21 mouse cellular contexts compared by ENCODE assay signal in the genomic region with DNA sequence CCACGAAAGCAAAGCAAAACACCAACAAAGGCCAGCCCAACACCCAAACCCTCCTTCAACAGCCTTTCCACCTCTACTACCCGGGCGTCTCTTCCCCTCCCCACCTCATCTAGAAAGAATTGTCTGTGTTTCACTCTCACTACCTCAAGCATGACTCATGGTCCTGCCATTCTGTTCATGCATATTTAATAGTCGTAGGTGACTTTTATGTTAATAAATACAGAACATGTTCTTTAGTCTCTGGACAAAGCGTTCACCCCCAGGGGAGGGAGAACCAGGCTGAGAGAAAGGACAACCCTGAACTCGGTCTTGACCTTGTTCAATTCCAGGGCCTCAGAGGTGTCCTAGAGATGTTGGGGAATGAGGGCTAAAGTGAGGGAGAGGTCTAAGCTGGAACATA. TPM values are rescaled to one million over a fixed set of nuclear protein-coding genes. Genes with fewer than 3 reads are reported as not detected.
DNase-seq lines count a peak whose midpoint lies in the region; ATAC-seq and TF ChIP-seq lines count a peak whose summit lies in the region.
"Had no signal": no experiment of that assay in that cellular context is flagged by ENCODE, and none has a peak within 500 bp of the region (broad histone marks: within the 10 kb centered on the region; RNA-seq: fewer than 3 reads in every experiment).

No protein-coding gene starts in this region.

- H3K9me3 ChIP-seq in kidney, embryonic 15.5 days (replicated peaks): no peaks in the 10 kb centered on the region
- no peaks in the 10 kb centered on the region for H3K9me3 ChIP-seq in kidney, postnatal 0 days (replicated peaks; ENCODE audit: low read length)
- no peaks in the 10 kb centered on the region for H3K9me3 ChIP-seq in intestine, embryonic 16.5 days (ENCODE audit: control insufficient read depth, low read length)
- no peaks in the 10 kb centered on the region for H3K9me3 ChIP-seq in heart, embryonic 10.5 days
- H3K9me3 ChIP-seq: forebrain, embryonic 12.5 days; heart, embryonic 15.5 days; hindbrain, embryonic 15.5 days; intestine, embryonic 15.5 days; midbrain, embryonic 10.5 days; neural tube, embryonic 15.5 days had no signal

- no peak overlapping the region for H3K4me2 ChIP-seq in kidney, embryonic 15.5 days
- H3K4me2 ChIP-seq in kidney, postnatal 0 days (ENCODE audit: low read length): no peak overlapping the region
- no peak overlapping the region for H3K4me2 ChIP-seq in intestine, embryonic 16.5 days (ENCODE audit: low read depth, low read length)
- H3K4me2 ChIP-seq: forebrain, embryonic 12.5 days; heart, embryonic 15.5 days; hindbrain, embryonic 15.5 days; intestine, embryonic 15.5 days; neural tube, embryonic 15.5 days had no signal

- peaks cover 30% of the 10 kb centered on the region for H3K27me3 ChIP-seq in kidney, embryonic 15.5 days
- peaks cover 5% of the 10 kb centered on the region; the same call in 1 of the 2 replicates for H3K27me3 ChIP-seq in kidney, postnatal 0 days (ENCODE audit: insufficient read depth, low read length)
- peaks cover 7% of the 10 kb centered on the region; the same call in 1 of the 2 replicates for H3K27me3 ChIP-seq in intestine, embryonic 16.5 days (replicated peaks; ENCODE audit: control insufficient read depth, insufficient read depth, low read length)
- peaks cover 25% of the 10 kb centered on the region for H3K27me3 ChIP-seq in heart, embryonic 10.5 days (ENCODE audit: insufficient read depth, poor library complexity, severe bottlenecking)

- ATAC-seq in kidney, embryonic 15.5 days (replicated peaks; ENCODE audit: low FRiP score): no peak
- peak; percentile 47 for ATAC-seq in kidney, postnatal 0 days (replicated peaks; ENCODE audit: low FRiP score, low read depth)
- ATAC-seq in intestine, embryonic 16.5 days: no peak
- ATAC-seq: intestine, embryonic 15.5 days; lung, postnatal 0 days; midbrain, embryonic 16.5 days had no signal

- no peak overlapping the region for H3K27ac ChIP-seq in kidney, embryonic 15.5 days
- 0 out of 2 replicates have a peak overlapping the region, but pooled peaks have one; percentile 1 for H3K27ac ChIP-seq in kidney, postnatal 0 days
- H3K27ac ChIP-seq in intestine, embryonic 16.5 days (ENCODE audit: low read length): no peak overlapping the region
- no peak overlapping the region for H3K27ac ChIP-seq in heart, embryonic 10.5 days
- H3K27ac ChIP-seq: forebrain, embryonic 12.5 days; gastrocnemius, adult 2 months; heart, embryonic 15.5 days; hindbrain, embryonic 15.5 days; intestine, embryonic 15.5 days; layer of hippocampus, adult 2 months; macrophage; midbrain, embryonic 10.5 days; neural tube, embryonic 15.5 days had no signal

- H3K4me1 ChIP-seq in kidney, embryonic 15.5 days: peaks cover 8% of the 10 kb centered on the region
- peaks cover 4% of the 10 kb centered on the region; the same call in 1 of the 2 replicates for H3K4me1 ChIP-seq in kidney, postnatal 0 days (replicated peaks; ENCODE audit: insufficient read depth, low read length)
- H3K4me1 ChIP-seq in intestine, embryonic 16.5 days (ENCODE audit: control insufficient read depth, insufficient read depth, low read length): no peaks in the 10 kb centered on the region
- peaks cover 9% of the 10 kb centered on the region for H3K4me1 ChIP-seq in heart, embryonic 10.5 days
- H3K4me1 ChIP-seq: forebrain, embryonic 12.5 days had no signal

- H3K9ac ChIP-seq in kidney, embryonic 15.5 days: no peak overlapping the region
- no peak overlapping the region for H3K9ac ChIP-seq in kidney, postnatal 0 days (ENCODE audit: low read depth, low read length)
- H3K9ac ChIP-seq in intestine, embryonic 16.5 days (ENCODE audit: low read depth, low read length): no peak overlapping the region
- H3K9ac ChIP-seq: forebrain, embryonic 12.5 days; heart, embryonic 15.5 days; hindbrain, embryonic 15.5 days; intestine, embryonic 15.5 days; neural tube, embryonic 15.5 days had no signal

- H3K36me3 ChIP-seq in kidney, embryonic 15.5 days: no peaks in the 10 kb centered on the region
- H3K36me3 ChIP-seq in kidney, postnatal 0 days (ENCODE audit: insufficient read depth, low read length): no peaks in the 10 kb centered on the region
- no peaks in the 10 kb centered on the region for H3K36me3 ChIP-seq in intestine, embryonic 16.5 days (ENCODE audit: control insufficient read depth, insufficient read depth, low read length)
- H3K36me3 ChIP-seq in heart, embryonic 10.5 days: no peaks in the 10 kb centered on the region
- H3K36me3 ChIP-seq: forebrain, embryonic 12.5 days; heart, embryonic 15.5 days; hindbrain, embryonic 15.5 days; intestine, embryonic 15.5 days; midbrain, embryonic 10.5 days; neural tube, embryonic 15.5 days had no signal

- no peak overlapping the region for H3K4me3 ChIP-seq in kidney, embryonic 15.5 days (replicated peaks)
- H3K4me3 ChIP-seq in kidney, postnatal 0 days (replicated peaks; ENCODE audit: low read depth, low read length): no peak overlapping the region
- no peak overlapping the region for H3K4me3 ChIP-seq in intestine, embryonic 16.5 days (ENCODE audit: low read length)
- no peak overlapping the region for H3K4me3 ChIP-seq in heart, embryonic 10.5 days
- H3K4me3 ChIP-seq: forebrain, embryonic 12.5 days; gastrocnemius, adult 2 months; heart, embryonic 15.5 days; hindbrain, embryonic 15.5 days; intestine, embryonic 15.5 days; layer of hippocampus, adult 2 months; midbrain, embryonic 10.5 days; neural tube, embryonic 15.5 days had no signal

- TF ChIP-seq CTCF in kidney, postnatal 0 days (IDR thresholded peaks at IDR 0.05; ENCODE audit: low read depth): no peak

- DNase-seq in kidney, adult 18-20 months: peak; percentile 35
- peak; percentile 12 for DNase-seq in R1 (ENCODE audit: low read depth, low spot score)
- peak; percentile 33 for DNase-seq in kidney, postnatal 0 days (ENCODE audit: low spot score)
- no peak for DNase-seq in heart, embryonic 10.5 days (ENCODE audit: low spot score)
- no peak for DNase-seq in frontal cortex, postnatal 25 days (ENCODE audit: low spot score in 2 of 2)
- DNase-seq: cerebellum, adult 8-10 months; gastrocnemius, adult 2 months; thymus, adult 2 months; thymus, postnatal 4 days had no signal

- 67% methylated on average over 6 of the region's 6 CpGs for WGBS in kidney, embryonic 15.5 days
- 53% methylated on average over 6 of the region's 6 CpGs for WGBS in kidney, postnatal 0 days
- WGBS in intestine, embryonic 16.5 days: 74% methylated on average over 6 of the region's 6 CpGs
- 77% methylated on average over 6 of the region's 6 CpGs for WGBS in heart, embryonic 10.5 days

RNA-seq across cellular contexts. Expression of gene Specc1, which starts 1.4 kb away (rescaled TPM):
- 9.9 and 10.6 TPM in 2 replicates for polyA plus RNA-seq in kidney, embryonic 15.5 days (2015; fragmentation: Nextera tagmentation; extraction: Ambion mirVana)
- polyA plus RNA-seq in kidney, postnatal 0 days (2015; fragmentation: Nextera tagmentation; extraction: Ambion mirVana): 8.7 and 10.2 TPM in 2 replicates
- polyA plus RNA-seq in intestine, embryonic 16.5 days (2015; fragmentation: Nextera tagmentation; extraction: Ambion mirVana): 7.3 and 8.3 TPM in 2 replicates
- 9.2 and 10.5 TPM in 2 replicates for polyA plus RNA-seq in heart, embryonic 10.5 days (2016; fragmentation: Nextera tagmentation; extraction: Ambion mirVana)

RNA-seq across cellular contexts. Expression of gene Akap10, which starts 25.1 kb away (rescaled TPM):
- 19.1 and 19.2 TPM in 2 replicates for polyA plus RNA-seq in kidney, embryonic 15.5 days (2015; fragmentation: Nextera tagmentation; extraction: Ambion mirVana)
- 8.1 and 9.4 TPM in 2 replicates for polyA plus RNA-seq in kidney, postnatal 0 days (2015; fragmentation: Nextera tagmentation; extraction: Ambion mirVana)
- 12.3 and 13.0 TPM in 2 replicates for polyA plus RNA-seq in intestine, embryonic 16.5 days (2015; fragmentation: Nextera tagmentation; extraction: Ambion mirVana)
- polyA plus RNA-seq in heart, embryonic 10.5 days (2016; fragmentation: Nextera tagmentation; extraction: Ambion mirVana): 17.3 and 17.9 TPM in 2 replicates

Comparison
In these comparisons a context has a peak if more than half of its experiments do, and no peak if none do; other contexts are left out.
1. DNase-seq: peak in kidney, adult 18-20 months (single experiment), R1 (single experiment) and kidney, postnatal 0 days (single experiment); none in heart, embryonic 10.5 days (single experiment) and frontal cortex, postnatal 25 days (0 of 2).